Mouse (Mus musculus): Measurements from ENCODE around the gene Hypk. TPM values are rescaled to one million over a fixed set of nuclear protein-coding genes. Genes with fewer than 3 reads are reported as not detected.

Hypk gene
- 10 to 100 TPM; 12.1 to 25.0 (median 17.5) TPM for total RNA-seq (2022)

DNA sequence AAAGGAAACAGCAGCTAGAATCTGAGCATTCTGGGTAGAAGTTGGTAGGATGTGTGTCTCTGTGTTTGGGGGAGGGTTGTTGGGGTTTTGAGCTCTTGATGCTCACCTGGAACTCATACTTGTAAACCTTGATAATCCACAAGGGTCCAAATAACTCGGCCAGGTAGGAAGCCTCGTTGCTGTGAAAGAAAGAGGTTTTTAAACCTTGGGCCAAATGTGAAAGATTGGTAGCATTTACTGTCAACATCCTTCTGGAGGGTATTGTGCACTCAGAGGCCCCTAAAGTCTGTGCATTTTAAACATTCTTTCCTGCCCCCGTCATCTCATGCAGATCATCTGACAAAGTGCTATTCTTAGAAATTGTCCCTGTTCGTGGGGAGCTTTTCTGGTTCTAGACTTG, at the start of gene Hypk:
Gene Hypk, plus strand, starts transcription at position 301 of the 400 bp plus-strand sequence.
- DNase-seq (ENCODE audit: low spot score in 2 of 2): no peak

DNA sequence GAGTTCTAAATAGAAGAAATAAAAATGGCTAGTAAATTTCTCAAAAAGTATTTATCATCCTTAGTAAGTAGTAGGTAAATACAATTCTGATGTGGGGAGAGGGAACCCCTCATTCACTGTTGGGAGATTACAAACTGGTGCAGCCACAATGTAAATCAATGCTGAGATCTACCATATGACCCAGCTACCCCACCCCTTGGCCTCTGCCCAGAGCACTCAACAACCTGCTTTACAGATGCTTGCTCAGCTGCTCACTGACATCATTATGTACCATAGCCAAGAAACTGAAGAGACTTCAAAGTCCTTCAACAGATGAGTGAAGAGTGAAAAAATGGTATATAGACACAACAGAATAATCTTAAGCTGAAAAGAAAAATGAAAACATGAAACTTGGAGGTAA, 49.8 kb upstream of the Hypk start:
- no peak for DNase-seq (ENCODE audit: low spot score in 2 of 2)

- no peak for DNase-seq (ENCODE audit: low spot score in 2 of 2)
Measured at GRCm38 (mm10) chr2:121408160-121408559, 44.9 kb upstream of the Hypk start.

- no peak for DNase-seq (ENCODE audit: low spot score in 2 of 2)
Measured at GRCm38 (mm10) chr2:121412843-121413386, 40.2 kb upstream of the Hypk start.

DNA sequence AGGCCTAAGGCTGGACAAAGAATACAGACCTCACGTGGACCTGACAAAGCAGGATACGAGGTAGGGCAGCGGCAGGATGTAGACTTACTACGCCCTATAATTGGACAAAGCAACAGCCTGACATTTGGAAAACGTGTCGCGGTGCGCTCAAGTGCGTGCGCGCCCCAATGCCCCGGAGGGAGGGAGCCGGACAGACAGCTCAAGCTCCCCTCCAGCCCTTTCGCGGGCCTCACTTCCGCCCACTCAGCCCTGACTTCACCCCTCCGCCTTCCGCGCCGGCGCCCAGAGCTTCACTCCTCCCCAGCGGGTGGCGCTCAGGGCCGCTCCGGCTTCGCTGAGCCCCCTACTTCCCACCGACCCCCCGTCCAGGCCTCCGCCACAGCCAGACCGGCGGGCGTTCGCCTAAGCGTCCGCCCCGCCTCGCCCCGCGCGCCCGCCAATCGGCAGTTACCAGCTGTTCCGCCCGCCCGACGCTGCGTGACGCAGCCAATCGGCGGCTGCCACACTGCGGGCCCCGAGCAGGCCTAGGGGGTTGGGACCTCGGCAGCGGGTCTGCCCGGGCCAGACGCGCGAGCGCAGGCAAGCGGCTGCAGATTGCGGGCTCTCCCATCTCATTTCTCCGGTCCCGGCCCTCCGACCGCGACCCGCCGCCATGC, 39.6 kb upstream of the Hypk start, which contains the start of the genes Pdia3 and Catsper2:
Gene Pdia3, plus strand, starts transcription at position 389 of the 656 bp plus-strand sequence.
Gene Catsper2, minus strand, starts transcription at position 406 of the 656 bp plus-strand sequence.
- DNase-seq (ENCODE audit: low spot score in 2 of 2): peak; percentile 87 to 96

DNA sequence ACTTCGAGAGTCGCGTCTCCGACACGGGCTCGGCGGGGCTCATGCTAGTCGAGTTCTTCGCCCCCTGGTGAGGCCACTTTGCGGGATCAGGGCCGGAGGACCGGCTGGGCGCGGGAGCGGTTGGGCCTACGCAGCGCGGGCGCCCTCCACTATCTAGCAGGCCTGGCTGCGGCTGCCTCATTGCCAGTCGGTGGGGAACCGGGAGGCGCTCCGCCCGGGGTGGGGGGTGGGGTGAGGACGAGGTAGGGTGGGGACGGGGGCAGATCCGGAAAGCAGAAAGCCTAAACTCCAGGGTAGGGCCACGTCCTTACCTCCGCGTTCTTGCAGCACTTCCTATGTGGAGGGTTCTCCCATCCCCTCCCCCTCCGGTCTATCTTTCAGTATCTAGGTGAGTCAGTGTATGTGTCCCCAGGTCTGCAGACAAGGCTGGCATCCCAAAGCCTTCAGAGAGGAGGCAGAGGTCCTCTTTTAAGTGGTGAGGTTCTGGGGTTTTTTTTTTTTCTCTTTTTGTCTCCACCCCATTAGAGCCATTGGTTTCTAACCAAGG, 38.9 kb upstream of the Hypk start:
- DNase-seq (ENCODE audit: low spot score in 2 of 2): peak in 1 of 2 experiments; percentile 36

DNA sequence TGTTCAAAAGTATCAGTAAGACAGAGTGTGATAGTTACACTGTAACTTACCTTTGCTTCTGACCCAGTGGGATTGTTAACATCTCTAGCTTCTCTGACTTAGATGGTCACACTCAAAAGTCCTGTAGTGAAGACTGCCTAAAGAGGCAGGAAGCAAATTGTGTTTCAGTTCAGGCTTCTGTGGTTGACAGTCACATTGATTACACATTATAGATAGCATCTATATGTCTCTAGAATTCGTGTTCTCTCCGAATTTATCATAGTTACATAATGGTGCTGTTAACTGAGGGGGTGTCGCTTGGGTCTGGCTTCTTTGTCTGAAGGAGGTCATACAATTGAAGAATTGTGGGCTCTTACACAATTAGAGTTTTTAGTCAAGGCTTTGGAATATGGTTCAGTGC, 38.0 kb upstream of the Hypk start:
- no peak for DNase-seq (ENCODE audit: low spot score in 2 of 2)

GRCm38 (mm10) chr2:121415591-121415990, 37.5 kb upstream of the Hypk start:
- DNase-seq (ENCODE audit: low spot score in 2 of 2): no peak

GRCm38 (mm10) chr2:121416356-121416755, 36.7 kb upstream of the Hypk start:
- no peak for DNase-seq (ENCODE audit: low spot score in 2 of 2)

- DNase-seq (ENCODE audit: low spot score in 2 of 2): no peak
Measured at GRCm38 (mm10) chr2:121418476-121418875, 34.6 kb upstream of the Hypk start.

DNA sequence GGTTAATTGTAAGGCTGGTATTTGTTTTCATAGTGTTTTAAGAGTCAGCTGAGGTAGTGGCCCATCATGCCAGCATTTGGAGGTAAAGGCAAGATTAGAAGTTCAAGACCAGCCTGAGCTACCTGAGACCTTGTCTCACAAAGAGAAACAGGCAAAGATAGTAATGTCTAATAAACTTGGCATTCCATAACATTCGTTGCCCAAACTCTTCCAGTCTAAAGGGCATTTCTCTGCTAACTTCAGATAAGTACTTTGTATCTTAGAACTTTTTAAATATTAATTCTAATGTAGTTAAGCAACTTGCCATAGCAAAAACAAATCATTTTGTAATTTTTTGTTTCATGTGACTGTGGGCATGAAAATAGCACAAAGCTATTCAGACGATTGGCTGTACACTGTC, 29.9 kb upstream of the Hypk start:
- no peak for DNase-seq (ENCODE audit: low spot score in 2 of 2)

- no peak for DNase-seq (ENCODE audit: low spot score in 2 of 2)
Measured at GRCm38 (mm10) chr2:121425890-121426289, 27.2 kb upstream of the Hypk start.

DNA sequence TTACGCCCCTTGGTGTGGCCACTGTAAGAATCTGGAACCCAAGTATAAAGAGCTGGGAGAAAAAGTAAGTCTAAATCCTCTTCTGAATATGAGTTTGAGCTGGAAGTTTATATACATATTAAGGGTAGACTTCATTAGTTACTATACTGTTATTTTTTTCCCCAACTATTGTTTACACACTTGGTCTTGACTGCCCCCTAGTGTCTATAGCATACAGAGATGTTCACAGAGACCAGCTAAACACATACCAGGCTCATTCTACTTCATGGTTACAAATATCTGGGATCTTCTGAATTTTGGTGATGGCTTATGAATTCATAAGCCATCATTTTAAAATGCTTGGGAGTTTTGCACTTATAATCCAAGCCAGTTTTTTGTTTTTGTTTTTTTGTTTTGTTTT, 18.2 kb upstream of the Hypk start:
- no peak for DNase-seq (ENCODE audit: low spot score in 2 of 2)

DNA sequence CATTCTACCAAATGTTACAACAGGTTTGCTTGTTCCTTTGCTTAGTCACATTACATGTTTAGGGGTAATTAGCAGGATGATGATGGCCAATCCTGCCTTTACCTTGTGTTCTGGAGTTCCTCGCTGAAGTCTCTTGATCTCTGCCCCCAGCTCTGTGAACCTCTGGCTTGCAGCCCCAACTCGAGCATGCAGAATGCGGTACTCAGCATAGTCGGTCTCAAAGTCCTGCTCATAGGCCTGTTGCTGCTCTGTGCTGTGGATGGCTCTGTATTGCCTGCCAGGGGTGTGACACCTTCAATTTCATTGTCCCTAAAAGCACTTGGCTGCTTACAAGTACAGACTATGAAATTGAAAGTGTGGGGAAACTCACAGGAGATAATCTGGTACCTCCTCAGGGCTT, 13.3 kb upstream of the Hypk start:
- DNase-seq (ENCODE audit: low spot score in 2 of 2): no peak

- DNase-seq (ENCODE audit: low spot score in 2 of 2): no peak
Measured at GRCm38 (mm10) chr2:121440834-121441605, 12.1 kb upstream of the Hypk start.

DNA sequence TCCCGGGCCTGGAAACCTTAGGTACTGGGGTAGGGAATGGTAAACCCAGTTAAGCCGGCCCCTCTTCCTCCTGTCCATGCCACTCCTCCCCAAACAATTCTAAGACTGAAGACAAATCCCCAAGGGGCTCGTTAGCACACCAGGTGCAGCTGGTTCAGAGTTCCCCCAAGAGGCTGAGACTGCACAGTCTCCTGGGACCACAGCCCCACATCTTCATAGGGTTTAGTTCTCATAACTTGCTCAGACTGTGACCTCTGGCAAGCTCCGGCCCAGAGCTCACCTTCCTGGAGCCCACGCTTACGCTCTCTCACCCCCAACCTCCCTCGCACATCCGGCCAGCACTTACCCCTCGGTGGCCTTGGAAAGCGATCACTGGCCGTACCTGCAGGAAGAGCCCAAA, 11.3 kb upstream of the Hypk start:
- no peak for DNase-seq (ENCODE audit: low spot score in 2 of 2)

DNA sequence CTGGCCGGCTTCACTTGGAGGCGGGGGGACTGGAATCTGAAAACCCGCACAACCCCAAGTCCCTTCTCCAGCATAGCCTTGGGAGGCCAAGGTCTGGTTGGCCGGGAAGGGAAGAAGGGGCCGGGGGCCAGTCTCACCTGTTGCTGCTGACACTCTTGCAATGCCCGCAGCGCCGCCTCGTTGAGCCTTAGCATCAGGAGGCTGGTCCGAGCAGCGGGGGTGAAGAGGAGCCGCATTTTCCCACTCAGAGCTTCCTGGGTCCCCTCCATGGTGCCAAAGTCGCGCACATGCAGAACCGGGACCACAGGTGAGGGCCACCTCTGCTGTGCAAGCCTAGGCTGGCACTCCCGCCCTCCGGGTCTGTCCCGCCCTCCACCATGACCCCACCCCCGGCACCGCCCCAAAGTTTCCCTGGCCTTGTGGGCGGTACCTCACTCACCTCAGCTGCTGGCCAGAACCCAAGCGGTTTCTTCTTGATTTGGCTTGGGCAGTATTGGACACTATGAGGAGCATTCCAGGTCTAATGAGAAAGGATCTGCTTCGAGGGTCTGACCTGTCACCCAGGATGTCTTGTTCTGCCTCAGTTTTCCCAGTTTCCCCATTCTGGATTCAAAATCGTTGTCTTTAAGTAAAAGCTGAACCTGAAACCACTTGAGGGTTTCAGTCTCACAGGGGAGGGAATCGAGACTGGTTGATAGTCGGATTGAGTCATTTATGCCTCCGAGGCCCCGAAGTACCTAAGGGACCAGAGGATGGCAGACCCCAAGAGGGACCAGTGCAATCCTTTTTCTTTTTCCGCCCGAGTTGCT, 10.6 kb upstream of the Hypk start:
- no peak for DNase-seq (ENCODE audit: low spot score in 2 of 2)

GRCm38 (mm10) chr2:121443068-121443349, 10.1 kb upstream of the Hypk start:
- DNase-seq (ENCODE audit: low spot score in 2 of 2): no peak

- no peak for DNase-seq (ENCODE audit: low spot score in 2 of 2)
Measured at GRCm38 (mm10) chr2:121444178-121444577, 8.9 kb upstream of the Hypk start, which contains the start of gene Ell3. Gene Ell3 (minus strand): TSS chr2:121444278.

GRCm38 (mm10) chr2:121445117-121445516, 8.0 kb upstream of the Hypk start:
- no peak for DNase-seq (ENCODE audit: low spot score in 2 of 2)

GRCm38 (mm10) chr2:121446506-121446905, 6.6 kb upstream of the Hypk start:
- DNase-seq (ENCODE audit: low spot score in 2 of 2): no peak

- no peak for DNase-seq (ENCODE audit: low spot score in 2 of 2)
Measured at GRCm38 (mm10) chr2:121447006-121447405, 6.1 kb upstream of the Hypk start.
